ENCODE assay signal across 8 mouse cellular contexts in genomic region chr15:103304616-103304969, GRCm38 (mm10). TPM values are rescaled to one million over a fixed set of nuclear protein-coding genes. Genes with fewer than 3 reads are reported as not detected.
DNase-seq lines count a peak whose midpoint lies in the region; ATAC-seq and TF ChIP-seq lines count a peak whose summit lies in the region.

No protein-coding gene starts in this region.

- no peaks in the 10 kb centered on the region for H3K9me3 ChIP-seq in limb, embryonic 10.5 days (replicated peaks)

- TF ChIP-seq POLR2A in cerebellum, adult 2 months (IDR thresholded peaks at IDR 0.05; ENCODE audit: borderline replicate concordance, insufficient read depth, low read length): no peak
- no peak for TF ChIP-seq POLR2A in testis, adult 2 months (IDR thresholded peaks at IDR 0.05; ENCODE audit: control insufficient read depth, low read depth, low read length)

- no peaks in the 10 kb centered on the region for H3K36me3 ChIP-seq in testis, adult 2 months (ENCODE audit: control insufficient read depth, insufficient read depth, low read length)
- no peaks in the 10 kb centered on the region for H3K36me3 ChIP-seq in limb, embryonic 10.5 days
- no peaks in the 10 kb centered on the region for H3K36me3 ChIP-seq in splenic B cell, adult 2 months (ENCODE audit: control insufficient read depth, insufficient read depth, low read length, poor library complexity, severe bottlenecking)

- peak overlapping the region; percentile 51 for H3K4me3 ChIP-seq in cerebellum, adult 2 months (replicated peaks; ENCODE audit: insufficient read depth, low read depth, low read length)
- H3K4me3 ChIP-seq in testis, adult 2 months (ENCODE audit: control insufficient read depth, low read depth, low read length): peak overlapping the region; percentile 81
- H3K4me3 ChIP-seq in limb, embryonic 10.5 days: peak overlapping the region; percentile 51

- no peak for ATAC-seq in cerebellum, adult (ENCODE audit: insufficient number of reproducible peaks, low FRiP score, low TSS enrichment)

- peak in 1 of 2 experiments; percentile 33 for DNase-seq in cerebellum, adult 2 months
- DNase-seq in cerebellum, adult 8-10 months: no peak
- DNase-seq in testis, postnatal 14 days (ENCODE audit: low spot score): no peak
- DNase-seq in limb, embryonic 10.5 days (ENCODE audit: low spot score): no peak
- DNase-seq in splenic B cell, adult 2 months (ENCODE audit: low read depth, low spot score): peak; percentile 13
- no peak for DNase-seq in spleen, postnatal 10 days (ENCODE audit: low spot score in 2 of 2)

- H3K27ac ChIP-seq in cerebellum, adult 2 months (ENCODE audit: insufficient read depth, low read length): peak overlapping the region; percentile 41
- H3K27ac ChIP-seq in testis, adult 2 months (ENCODE audit: control insufficient read depth, insufficient read depth, low read depth, low read length): peak overlapping the region; percentile 47
- H3K27ac ChIP-seq in limb, embryonic 10.5 days: peak overlapping the region; percentile 94

- no peak for TF ChIP-seq CTCF in cerebellum, adult 2 months (IDR thresholded peaks at IDR 0.05; ENCODE audit: borderline replicate concordance, insufficient read depth, low read depth, low read length)
- TF ChIP-seq CTCF in testis, adult 2 months (IDR thresholded peaks at IDR 0.05; ENCODE audit: control insufficient read depth, insufficient read depth, insufficient replicate concordance, low read depth, low read length): no peak

- H3K4me1 ChIP-seq in cerebellum, adult 2 months (ENCODE audit: control insufficient read depth, insufficient read depth, low read length): peaks cover 5% of the 10 kb centered on the region
- peaks cover 17% of the 10 kb centered on the region for H3K4me1 ChIP-seq in testis, adult 2 months (ENCODE audit: control insufficient read depth, insufficient read depth, low read length)
- H3K4me1 ChIP-seq in limb, embryonic 10.5 days: peaks cover 92% of the 10 kb centered on the region

- under 1% methylated on average over 9 of the region's 9 CpGs for WGBS in cerebellum, adult 2 months
- 0% methylated on average over 9 of the region's 9 CpGs for WGBS in limb, embryonic 10.5 days

- H3K27me3 ChIP-seq in cerebellum, adult 2 months (ENCODE audit: control insufficient read depth, insufficient read depth, low read length): no peaks in the 10 kb centered on the region
- H3K27me3 ChIP-seq in testis, adult 2 months (ENCODE audit: control insufficient read depth, insufficient read depth, low read length): no peaks in the 10 kb centered on the region
- peaks cover 18% of the 10 kb centered on the region for H3K27me3 ChIP-seq in limb, embryonic 10.5 days (ENCODE audit: low read depth, poor library complexity, severe bottlenecking)
- H3K27me3 ChIP-seq in splenic B cell, adult 2 months (ENCODE audit: control insufficient read depth, insufficient read depth, low read length, poor library complexity, severe bottlenecking): no peaks in the 10 kb centered on the region

RNA-seq across cellular contexts. Expression of gene Gpr84, which starts 5.8 kb away (rescaled TPM):
- polyA plus RNA-seq in cerebellum, adult 2 months (2012; rRNA removed): 0.43 and 0.62 TPM in 2 replicates
- polyA plus RNA-seq in testis, adult 2 months (2012; rRNA removed): 0.24 and 0.43 TPM in 2 replicates
- 0.28 and 0.30 TPM in 2 replicates for polyA plus RNA-seq in limb, embryonic 10.5 days (2016; fragmentation: Nextera tagmentation; extraction: Ambion mirVana)

RNA-seq across cellular contexts. Expression of gene Copz1, which starts 32.1 kb away (rescaled TPM):
- 110 and 117 TPM in 2 replicates for polyA plus RNA-seq in cerebellum, adult 2 months (2012; rRNA removed)
- 51.6 and 56.8 TPM in 2 replicates for polyA plus RNA-seq in testis, adult 2 months (2012; rRNA removed)
- polyA plus RNA-seq in limb, embryonic 10.5 days (2016; fragmentation: Nextera tagmentation; extraction: Ambion mirVana): 305 and 309 TPM in 2 replicates

RNA-seq across cellular contexts. Expression of gene Zfp385a, which starts 35.3 kb away (rescaled TPM):
- polyA plus RNA-seq in cerebellum, adult 2 months (2012; rRNA removed): 91.4 and 96.6 TPM in 2 replicates
- polyA plus RNA-seq in testis, adult 2 months (2012; rRNA removed): 84.7 and 92.7 TPM in 2 replicates
- polyA plus RNA-seq in limb, embryonic 10.5 days (2016; fragmentation: Nextera tagmentation; extraction: Ambion mirVana): 22.1 and 22.8 TPM in 2 replicates

RNA-seq across cellular contexts. Expression of gene Nfe2, which starts 46.4 kb away (rescaled TPM):
- 0.28 and 0.57 TPM in 2 replicates for polyA plus RNA-seq in cerebellum, adult 2 months (2012; rRNA removed)
- 8.9 and 10.6 TPM in 2 replicates for polyA plus RNA-seq in testis, adult 2 months (2012; rRNA removed)
- polyA plus RNA-seq in limb, embryonic 10.5 days (2016; fragmentation: Nextera tagmentation; extraction: Ambion mirVana): 5.9 and 6.1 TPM in 2 replicates

Comparison
In these comparisons a context has a peak if more than half of its experiments do, and no peak if none do; other contexts are left out.
1. H3K27ac ChIP-seq: peak in every context shown above with its lines; median percentile 94 in limb, embryonic 10.5 days; 47 in testis, adult 2 months; 41 in cerebellum, adult 2 months.